Mouse (Mus musculus) hindbrain, postnatal 0 days (tissue): Measurements from ENCODE around the gene Fat3. TPM values are rescaled to one million over a fixed set of nuclear protein-coding genes. Genes with fewer than 3 reads are reported as not detected.

ENCODE experiments used
- ATAC-seq: fragments of 200-750 bp; cut with Nextera tagmentation; 2 replicates; pipeline ENCODE4 v1.8.0; 2017; ENCODE audit warnings: mild to moderate bottlenecking, moderate TSS enrichment, moderate library complexity
- DNase-seq: peaks from one replicate; pipeline ENCODE4 v3.0.0-alpha.2; 2015; ENCODE audit warnings: low spot score
- H3K27ac ChIP-seq: fragments of 300-500 bp; sonication (generic); 2 replicates; pipeline ENCODE4 v1.5.1; 2014; ENCODE audit warnings: mild to moderate bottlenecking
- H3K27me3 ChIP-seq: fragments of 300-500 bp; sonication (generic); 2 replicates; pipeline ENCODE4 v1.6.1; 2014; ENCODE audit warnings: low read length, mixed read lengths; ENCODE audit not compliant: insufficient read depth
- H3K36me3 ChIP-seq: fragments of 300-500 bp; sonication (generic); 2 replicates; pipeline ENCODE4 v1.6.1; 2014; ENCODE audit warnings: low read length, mixed read lengths; ENCODE audit not compliant: insufficient read depth
- H3K4me1 ChIP-seq: fragments of 300-500 bp; sonication (generic); 2 replicates; pipeline ENCODE4 v1.6.1; 2014; ENCODE audit warnings: antibody characterized with exemption, low read length, mixed read lengths; ENCODE audit not compliant: insufficient read depth
- H3K4me2 ChIP-seq: fragments of 300-500 bp; sonication (generic); 2 replicates; pipeline ENCODE4 v1.6.1; 2014; ENCODE audit warnings: low read depth, mild to moderate bottlenecking, low read length, moderate library complexity, mixed read lengths
- H3K4me3 ChIP-seq: fragments of 300-500 bp; sonication (generic); 2 replicates; pipeline ENCODE4 v1.5.1; 2014; ENCODE audit warnings: low read length
- H3K9ac ChIP-seq: fragments of 300-500 bp; sonication (generic); replicated peaks from 2 replicates; pipeline ENCODE4 v1.6.1; 2014; ENCODE audit warnings: mild to moderate bottlenecking, low read length, moderate library complexity, mixed read lengths
- H3K9me3 ChIP-seq: fragments of 300-500 bp; sonication (generic); 2 replicates; pipeline ENCODE4 v1.6.1; 2016; ENCODE audit warnings: low read length, mixed read lengths
- CTCF ChIP-seq: IDR thresholded peaks from 2 replicates; pipeline ENCODE4 v1.5.1; 2016; ENCODE audit warnings: antibody characterized with exemption, control low read depth, low read depth
- WGBS: fragments of 180-500 bp; shearing (Covaris S2); extraction: QIAGEN DNeasy Blood & Tissue Kit; methylation state at CpG from one replicate; pipeline ENCODE4 v1.1.7; 2014; 5-methylcytosine and 5-hydroxymethylcytosine counted together
- polyA plus RNA-seq: library from polyadenylated mRNA; unstranded; fragments of >200 nt; fragmentation: Nextera tagmentation; extraction: Ambion mirVana; gene quantifications from 2 replicates; pipeline ENCODE4 v1.2.1, GENCODE M21; 2015
- total RNA-seq: library from RNA; depleted of rRNA; stranded (reverse); fragments of >200 nt; gene quantifications from 2 replicates; pipeline ENCODE4 v1.2.3, GENCODE M21; 2014

Gene Fat3
- total and polyA plus RNA-seq, 2 experiments from 2014 or later = 4.7 to 36.4 TPM

DNA sequence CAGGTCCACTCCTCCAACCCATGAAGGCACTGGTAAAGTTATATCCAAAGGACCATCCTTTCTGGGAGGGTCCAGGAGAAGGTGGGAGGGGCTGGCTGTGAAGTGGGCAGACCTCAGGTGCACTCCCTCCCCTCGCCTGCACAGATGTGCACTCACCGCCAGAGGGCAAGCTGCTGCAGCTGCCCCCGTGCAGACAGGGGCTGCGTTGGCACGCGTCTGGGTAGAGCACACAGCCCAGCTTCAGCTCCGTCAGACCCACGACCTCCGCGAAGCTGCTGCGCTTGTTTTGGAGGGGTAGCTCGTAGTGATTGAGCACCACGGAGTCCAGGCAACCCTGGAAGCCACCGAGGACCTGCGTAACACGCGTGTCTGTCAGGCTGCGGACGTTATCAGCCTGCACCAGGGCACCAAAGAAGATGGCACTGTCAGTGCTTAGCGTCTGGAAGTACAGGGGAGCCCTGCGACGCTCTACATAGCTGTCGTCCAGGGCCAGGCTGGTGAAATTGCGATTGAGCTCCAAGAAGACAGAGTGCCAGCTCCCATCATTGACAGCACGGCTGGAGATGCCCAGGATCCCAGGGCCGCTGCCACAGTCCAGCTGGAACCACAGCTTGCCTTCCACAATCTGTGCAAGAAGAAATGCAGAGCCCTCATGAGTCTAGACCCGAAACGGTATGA, 563.1 kb downstream of the Fat3 start:
- H3K9me3 ChIP-seq = no peaks in the 10 kb centered on the region
- TF ChIP-seq CTCF = peak; percentile 34; the same call in 1 of the 2 replicates
- no peaks in the 10 kb centered on the region for H3K27me3 ChIP-seq
- H3K4me3 ChIP-seq = no peak overlapping the region
- no peak overlapping the region for H3K9ac ChIP-seq
- no peaks in the 10 kb centered on the region for H3K4me1 ChIP-seq
- H3K4me2 ChIP-seq = no peak overlapping the region
- no peak overlapping the region for H3K27ac ChIP-seq
- 67% methylated on average over 28 of the region's 28 CpGs for WGBS
- no peak for DNase-seq
- H3K36me3 ChIP-seq = no peaks in the 10 kb centered on the region
- peak; percentile 55; the same call in 1 of the 2 replicates for ATAC-seq

DNA sequence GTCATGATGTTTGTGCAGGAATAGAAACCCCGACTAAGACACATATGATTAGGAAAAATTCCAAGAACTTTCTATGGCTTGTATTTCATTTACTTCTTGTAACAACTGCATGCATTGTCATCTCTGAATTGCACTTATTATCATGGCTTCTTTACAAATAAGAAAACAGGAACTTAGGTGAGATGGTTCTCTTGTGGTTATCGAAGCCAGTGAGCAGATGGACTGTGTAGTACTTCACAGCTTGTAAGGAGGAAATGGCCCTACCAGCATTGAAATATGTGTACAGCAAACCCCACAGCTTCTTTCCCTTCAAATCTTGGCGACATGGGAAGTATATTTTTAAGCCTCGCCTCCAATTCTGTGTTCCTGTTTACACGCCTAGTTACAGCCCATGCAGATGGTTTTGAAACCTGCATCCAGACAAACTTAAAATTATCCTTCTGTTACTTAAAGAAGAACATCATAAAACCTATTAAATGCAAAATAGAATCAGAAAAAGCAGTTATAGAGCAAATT, 570.1 kb downstream of the Fat3 start:
- DNase-seq = no peak
- WGBS = 86% methylated on average over 5 of the region's 5 CpGs
- no peak for TF ChIP-seq CTCF
- H3K9me3 ChIP-seq = no peaks in the 10 kb centered on the region
- H3K9ac ChIP-seq = no peak overlapping the region
- ATAC-seq = no peak
- H3K36me3 ChIP-seq = no peaks in the 10 kb centered on the region
- no peak overlapping the region for H3K4me3 ChIP-seq
- H3K27me3 ChIP-seq = no peaks in the 10 kb centered on the region
- H3K27ac ChIP-seq = no peak overlapping the region
- no peak overlapping the region for H3K4me2 ChIP-seq
- no peaks in the 10 kb centered on the region for H3K4me1 ChIP-seq

- H3K9me3 ChIP-seq = no peaks in the 10 kb centered on the region
- no peak overlapping the region for H3K4me3 ChIP-seq
- TF ChIP-seq CTCF = no peak
- H3K9ac ChIP-seq = no peak overlapping the region
- ATAC-seq = no peak
- H3K27me3 ChIP-seq = no peaks in the 10 kb centered on the region
- H3K36me3 ChIP-seq = no peaks in the 10 kb centered on the region
- WGBS = 81% methylated on average over 2 of the region's 2 CpGs
- H3K4me1 ChIP-seq = no peaks in the 10 kb centered on the region
- H3K27ac ChIP-seq = no peak overlapping the region
- DNase-seq = no peak
- H3K4me2 ChIP-seq = no peak overlapping the region
These were observed 572.8 kb downstream of the Fat3 start for GRCm38 (mm10) chr9:15928331-15928730.

GRCm38 (mm10) chr9:15927378-15928083, 573.6 kb downstream of the Fat3 start:
- no peak for TF ChIP-seq CTCF
- WGBS = 82% methylated on average over 5 of the region's 5 CpGs
- H3K36me3 ChIP-seq = no peaks in the 10 kb centered on the region
- DNase-seq (no peak), ATAC-seq (no peak)
- no peak overlapping the region for H3K9ac ChIP-seq
- H3K4me2 ChIP-seq = no peak overlapping the region
- H3K4me1 ChIP-seq = no peaks in the 10 kb centered on the region
- H3K9me3 ChIP-seq = no peaks in the 10 kb centered on the region
- no peak overlapping the region for H3K4me3 ChIP-seq
- H3K27me3 ChIP-seq = no peaks in the 10 kb centered on the region
- no peak overlapping the region for H3K27ac ChIP-seq

GRCm38 (mm10) chr9:15925237-15925636, 575.8 kb downstream of the Fat3 start:
- Histone ChIP-seq H3K9ac (no peak overlapping the region), H3K36me3 (no peaks in the 10 kb centered on the region), H3K27me3 (no peaks in the 10 kb centered on the region), H3K4me3 (no peak overlapping the region), H3K4me1 (no peaks in the 10 kb centered on the region), H3K4me2 (no peak overlapping the region), H3K9me3 (no peaks in the 10 kb centered on the region), H3K27ac (no peak overlapping the region)
- ATAC-seq (no peak), DNase-seq (no peak)
- 80% methylated on average over 5 of the region's 5 CpGs for WGBS
- no peak for TF ChIP-seq CTCF

DNA sequence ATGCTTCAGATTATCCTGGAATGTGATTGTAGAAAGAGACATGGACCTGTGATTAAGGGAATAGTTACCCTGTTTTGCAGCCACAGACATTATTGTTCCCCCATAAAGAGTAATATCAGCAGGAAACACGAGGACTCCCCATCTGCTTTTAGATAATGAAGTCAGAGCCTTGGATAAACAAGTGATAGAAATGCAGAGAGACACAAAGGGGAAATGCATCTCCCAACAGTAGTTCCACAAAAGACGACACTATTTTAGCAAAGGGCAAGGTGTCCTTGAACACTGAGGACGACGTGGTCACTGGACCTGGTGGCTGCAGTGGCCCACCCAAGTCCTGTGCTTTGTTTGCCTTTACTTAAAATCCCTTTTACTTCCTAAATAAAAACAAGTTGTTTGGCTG, 580.8 kb downstream of the Fat3 start:
- Histone ChIP-seq H3K27ac (no peak overlapping the region), H3K27me3 (no peaks in the 10 kb centered on the region), H3K36me3 (no peaks in the 10 kb centered on the region), H3K4me3 (no peak overlapping the region), H3K4me2 (no peak overlapping the region), H3K9me3 (no peaks in the 10 kb centered on the region), H3K4me1 (no peaks in the 10 kb centered on the region), H3K9ac (no peak overlapping the region)
- DNase-seq = no peak
- no peak for ATAC-seq
- WGBS = 65% methylated on average over 4 of the region's 4 CpGs
- TF ChIP-seq CTCF = no peak
